In genomic region chr5:31680183-31680582, GRCm38 (mm10) we compare ENCODE assay signal across 24 mouse cellular contexts.
"Had no signal": no experiment of that assay in that cellular context is flagged by ENCODE, and none has a peak within 500 bp of the region (broad histone marks: within the 10 kb centered on the region; RNA-seq: fewer than 3 reads in every experiment).

No protein-coding gene starts in this region.

- H3K4me3 ChIP-seq: gastrocnemius, adult 2 months; heart, adult 2 months; heart, embryonic 13.5 days; heart, embryonic 15.5 days; hindbrain, embryonic 13.5 days; hindbrain, embryonic 15.5 days; kidney, embryonic 15.5 days; limb, embryonic 10.5 days; limb, embryonic 12.5 days had no signal

- H3K27ac ChIP-seq: gastrocnemius, adult 2 months; heart, adult 2 months; heart, embryonic 13.5 days; heart, embryonic 15.5 days; hindbrain, embryonic 13.5 days; hindbrain, embryonic 15.5 days; hindbrain, postnatal 0 days; kidney, embryonic 15.5 days; kidney, postnatal 0 days; limb, embryonic 10.5 days; limb, embryonic 12.5 days had no signal

- H3K27me3 ChIP-seq: heart, embryonic 13.5 days; heart, embryonic 15.5 days; hindbrain, embryonic 13.5 days; hindbrain, embryonic 15.5 days; kidney, embryonic 15.5 days; limb, embryonic 12.5 days had no signal

- H3K4me1 ChIP-seq: heart, embryonic 15.5 days; hindbrain, embryonic 13.5 days; hindbrain, embryonic 15.5 days; kidney, embryonic 15.5 days; limb, embryonic 10.5 days; limb, embryonic 12.5 days had no signal

- ATAC-seq: hindbrain, postnatal 0 days; intestine, embryonic 16.5 days had no signal

- DNase-seq: gastrocnemius, adult 2 months; gastrocnemius, postnatal 10 days; gastrocnemius, postnatal 25 days; heart, adult 2 months; heart, postnatal 14 days; heart, postnatal 4 days; kidney, adult 11 months; kidney, adult 2 months; kidney, adult 9 months; kidney, postnatal 14 days; kidney, postnatal 36 days; layer of hippocampus, adult 9-11 months; layer of hippocampus, postnatal 36 days; liver had no signal

- H3K9ac ChIP-seq: heart, embryonic 13.5 days; heart, embryonic 15.5 days; hindbrain, embryonic 13.5 days; hindbrain, embryonic 15.5 days; kidney, embryonic 15.5 days; limb, embryonic 12.5 days had no signal

- H3K9me3 ChIP-seq: heart, embryonic 15.5 days; hindbrain, embryonic 13.5 days; hindbrain, embryonic 15.5 days; kidney, embryonic 15.5 days; limb, embryonic 10.5 days; limb, embryonic 12.5 days had no signal

- H3K36me3 ChIP-seq: heart, embryonic 13.5 days; heart, embryonic 15.5 days; hindbrain, embryonic 13.5 days; hindbrain, embryonic 15.5 days; kidney, embryonic 15.5 days; limb, embryonic 10.5 days; limb, embryonic 12.5 days had no signal
